Mouse (Mus musculus) left cerebral cortex, postnatal 36 days (tissue): Measurements from ENCODE around the gene Lalba. TPM values are rescaled to one million over a fixed set of nuclear protein-coding genes. Genes with fewer than 3 reads are reported as not detected.
"Not testable (repeated sequence)": the region's sequence is repeated elsewhere in the genome, so short reads cannot be mapped to it uniquely, and the experiment has no call there.

Experiments
- DNase-seq, 2 experiments: peaks; one replicate each; pipeline ENCODE4 v3.0.0; 2021 to 2022; ENCODE audit warnings: low spot score in 2 of 2, mixed read lengths in 1 of 2
- intact Hi-C: fragments of 180-260 bp; cut with DNase I; formaldehyde crosslinking; loops from one replicate; pipeline ENCODE4 v1.15.1; 2025
- total RNA-seq, 2 experiments: library from RNA; stranded (reverse); gene quantifications; 2 replicates each; pipeline ENCODE4 v1.2.3; 2021

Lalba gene
- total RNA-seq, 2 experiments from 2014 or later = not detected

GRCm38 (mm10) chr15:98503317-98503716, 20.8 kb upstream of the Lalba start:
- intact Hi-C loops = loop anchor here (5.0 kb wide), 1 partner anchor 91 kb away; no protein-coding TSS in a partner anchor
- no peak for DNase-seq

- DNase-seq = no peak
- intact Hi-C loops = no loop called here
These were observed 15.1 kb upstream of the Lalba start for GRCm38 (mm10) chr15:98497631-98498030.

DNA sequence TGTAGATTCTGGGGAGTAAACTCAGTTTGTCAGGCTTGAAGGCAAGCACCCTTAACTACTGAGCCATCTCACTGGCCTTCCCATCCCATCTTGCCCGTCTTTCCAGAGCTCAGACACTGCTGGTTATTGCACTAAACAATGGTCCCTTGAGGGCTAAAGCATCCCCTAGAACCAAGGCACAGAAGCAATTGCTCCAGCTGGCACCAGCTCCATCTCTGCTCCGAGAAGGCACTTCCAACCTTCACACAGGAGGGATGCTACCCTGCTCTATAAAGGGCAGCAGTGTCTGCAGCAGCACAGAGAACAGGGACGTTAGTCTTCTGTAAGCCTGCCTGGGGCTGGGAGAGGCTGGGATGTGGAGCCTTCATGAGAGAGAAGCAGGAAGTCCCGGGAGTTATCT, 9.6 kb upstream of the Lalba start, which contains the start of gene Olfr279:
Gene Olfr279, plus strand, starts transcription at position 301 of the 400 bp plus-strand sequence.
- DNase-seq = no peak
- intact Hi-C loops = no loop called here

DNA sequence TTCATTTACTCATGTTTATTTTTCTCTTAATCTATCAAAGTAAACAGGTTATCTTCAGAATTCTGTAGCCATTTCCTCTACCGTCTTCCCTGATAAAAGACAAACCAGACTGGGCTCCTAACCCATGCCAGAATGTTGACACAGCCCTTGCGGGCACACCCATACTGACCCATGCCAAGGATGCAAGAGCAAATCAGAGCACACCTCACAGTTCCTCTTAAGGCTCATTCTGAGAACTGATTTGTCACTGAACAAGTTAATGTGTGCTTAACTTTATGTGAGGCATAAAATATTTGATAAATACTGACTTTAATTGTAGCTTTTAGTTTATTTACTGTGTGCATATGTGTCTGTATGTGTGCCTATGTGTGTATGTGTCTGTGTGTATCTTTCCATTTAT, 8.8 kb upstream of the Lalba start:
- DNase-seq = no peak
- intact Hi-C loops = no loop called here

DNA sequence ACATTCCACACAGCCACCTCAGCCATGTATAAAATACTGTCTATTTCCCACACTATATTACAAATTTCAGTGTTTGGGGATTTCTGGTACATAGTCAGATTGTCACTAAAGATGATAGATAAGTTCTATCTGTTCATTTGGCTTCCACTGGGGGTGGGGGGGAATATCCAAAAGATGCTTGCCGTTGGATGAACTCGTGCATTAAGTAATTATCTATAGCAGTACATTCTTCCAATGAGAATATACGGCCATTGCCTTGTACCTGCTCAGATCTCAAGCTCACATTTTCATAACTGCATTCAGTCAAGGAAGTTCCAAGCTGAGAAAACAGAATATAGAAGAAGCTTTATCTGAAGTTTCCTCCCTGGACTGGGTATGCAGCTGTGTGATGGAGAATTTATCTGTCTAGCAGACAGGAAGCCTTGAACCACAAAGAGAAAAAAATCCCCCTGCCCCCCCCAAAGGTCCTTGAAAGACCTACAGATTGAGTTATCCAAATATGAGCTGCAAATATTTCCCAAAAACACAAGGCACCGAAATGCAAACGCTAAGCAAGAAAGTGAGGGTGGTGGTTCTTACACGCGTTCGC, 4.0 kb upstream of the Lalba start:
- intact Hi-C loops = no loop called here
- DNase-seq = no peak

GRCm38 (mm10) chr15:98483907-98484886, 1.7 kb upstream of the Lalba start:
- intact Hi-C loops = no loop called here
- no peak for DNase-seq

DNA sequence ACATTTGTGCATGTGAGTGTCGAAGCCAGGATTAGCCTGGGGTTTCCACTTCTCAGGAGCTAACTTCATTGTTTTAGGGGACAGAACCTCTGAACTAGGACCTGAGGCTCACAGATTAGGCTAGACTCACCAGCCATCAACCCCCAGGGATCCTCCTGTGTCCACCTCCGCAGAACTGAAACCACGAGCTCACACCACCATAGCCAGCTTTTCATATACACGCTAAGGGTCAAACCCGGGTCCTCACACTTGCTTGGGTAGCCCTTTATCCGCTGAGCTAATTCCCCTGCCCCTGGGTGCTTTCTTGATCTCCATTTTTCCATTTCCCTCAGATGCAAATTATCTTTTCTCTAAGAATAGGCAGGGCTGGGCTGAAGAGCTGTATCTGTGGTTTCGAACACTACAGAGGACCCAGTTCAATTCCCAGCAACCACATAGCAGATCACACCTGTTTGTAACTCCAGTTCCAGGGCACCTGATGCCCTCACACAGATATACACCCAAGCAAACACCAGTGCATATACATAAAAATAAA, 2.9 kb downstream of the Lalba start:
- intact Hi-C loops = no loop called here
- no peak for DNase-seq

GRCm38 (mm10) chr15:98476281-98476680, 6.2 kb downstream of the Lalba start:
- intact Hi-C loops = no loop called here

DNA sequence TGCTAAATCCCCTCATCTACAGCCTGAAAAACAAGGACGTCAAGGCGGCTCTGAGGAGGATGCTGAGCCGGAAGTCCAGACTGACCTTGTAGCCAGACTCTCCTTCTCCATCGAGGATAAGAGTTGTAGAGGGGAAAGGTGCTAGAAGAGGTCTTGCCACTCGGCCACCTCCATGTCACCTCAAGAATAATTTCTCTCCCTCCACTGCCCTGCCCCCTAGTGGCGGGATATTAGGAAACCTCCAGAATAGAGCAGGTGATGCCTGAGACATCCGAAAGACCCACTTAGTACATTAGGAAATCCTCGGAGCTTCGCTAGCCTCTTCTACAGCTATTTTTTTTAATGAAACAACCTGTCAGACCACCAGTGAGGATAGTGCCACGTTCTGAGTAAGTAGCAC, 7.1 kb downstream of the Lalba start:
- intact Hi-C loops = no loop called here
- DNase-seq = peak in 1 of 2 experiments; percentile 12

More at GRCm38 (mm10) chr15:98476281-98476680, 6.2 kb downstream of the Lalba start:
- DNase-seq = no peak

- intact Hi-C loops = no loop called here
- no peak for DNase-seq
These were observed 7.6 kb downstream of the Lalba start for GRCm38 (mm10) chr15:98474958-98475357.

GRCm38 (mm10) chr15:98471539-98471938, 11.0 kb downstream of the Lalba start:
- intact Hi-C loops = no loop called here
- no peak for DNase-seq

GRCm38 (mm10) chr15:98469596-98469995, 12.9 kb downstream of the Lalba start, which contains the start of gene OR5BS1P:
OR5BS1P (plus strand) TSS chr15:98469896.
- intact Hi-C loops = no loop called here
- no peak for DNase-seq

- intact Hi-C loops = no loop called here
- no peak for DNase-seq
These were observed 30.2 kb downstream of the Lalba start, which contains the start of gene Olfr281 for GRCm38 (mm10) chr15:98452288-98452687. Olfr281 (plus strand) TSS chr15:98452588.

GRCm38 (mm10) chr15:98448521-98448920, 34.0 kb downstream of the Lalba start:
- intact Hi-C loops = no loop called here
- DNase-seq = no peak

DNA sequence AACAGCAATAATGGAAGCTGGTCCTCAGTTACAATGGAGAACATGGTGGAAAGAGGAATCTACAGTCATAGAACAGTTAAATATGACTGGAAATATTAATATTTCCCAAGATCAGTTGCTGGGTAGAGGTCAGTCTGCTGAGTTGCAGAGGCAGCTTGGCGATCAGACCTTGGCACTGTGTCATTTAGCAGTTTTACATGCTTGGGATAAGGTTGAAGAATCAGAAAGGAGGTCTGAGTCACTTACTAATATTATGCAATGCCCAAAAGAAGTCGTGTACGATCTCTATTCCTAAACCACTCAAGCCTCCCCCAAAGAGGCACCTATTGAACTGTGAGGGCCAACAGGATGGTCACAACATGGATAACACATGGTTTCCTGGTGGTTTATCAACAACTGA, 38.0 kb downstream of the Lalba start:
- no peak for DNase-seq
- intact Hi-C loops = no loop called here

GRCm38 (mm10) chr15:98430925-98431324, 51.6 kb downstream of the Lalba start, which contains the start of gene Olfr282:
Olfr282 (plus strand) TSS chr15:98431225.
- intact Hi-C loops = not testable (repeated sequence)

More at GRCm38 (mm10) chr15:98430925-98431324, 51.6 kb downstream of the Lalba start, which contains the start of gene Olfr282:
- not testable (repeated sequence) for DNase-seq
